Mouse (Mus musculus) gastrocnemius, postnatal 14 days (tissue): ENCODE measurements around the gene Disc1. TPM values are rescaled to one million over a fixed set of nuclear protein-coding genes. Genes with fewer than 3 reads are reported as not detected.

Experiments
- DNase-seq: peaks from one replicate; pipeline ENCODE4 v3.0.0; 2021; ENCODE audit warnings: mixed read lengths
- intact Hi-C: fragments of 180-260 bp; cut with DNase I; formaldehyde crosslinking; loops from one replicate; pipeline ENCODE4 v1.15.1; 2025; ENCODE audit warnings: low total_unique reads
- total RNA-seq, 2 experiments: library from RNA; stranded (reverse); gene quantifications; 2 replicates each; pipeline ENCODE4 v1.2.3; 2021

Gene Disc1
- total RNA-seq, 2 experiments from 2014 or later = 1.8 to 2.1 TPM

DNA sequence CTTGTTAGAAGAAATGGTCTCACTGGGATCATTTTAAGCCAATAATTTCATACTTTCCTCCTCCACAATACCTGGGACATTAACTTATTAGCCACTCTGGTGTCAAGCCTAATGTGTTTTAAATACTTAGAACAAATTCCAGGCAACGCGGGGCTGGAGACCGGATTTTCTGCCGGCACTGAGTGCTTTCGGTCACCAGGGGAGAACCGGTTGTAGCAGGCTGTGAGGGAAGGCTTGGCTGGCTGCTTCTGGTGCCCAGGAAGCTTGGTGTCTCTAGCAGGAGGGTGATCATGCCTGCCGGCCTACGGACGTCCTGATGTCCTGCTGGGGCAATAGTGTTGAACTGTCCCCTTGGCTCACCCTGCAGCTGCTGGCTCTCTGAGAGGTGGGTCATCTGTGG lies 149.0 kb downstream of the Disc1 start:
- intact Hi-C loops = no loop called here
- DNase-seq = no peak

GRCm38 (mm10) chr8:125205556-125205955 lies 151.6 kb downstream of the Disc1 start:
- intact Hi-C loops = no loop called here

GRCm38 (mm10) chr8:125206391-125206790 lies 152.4 kb downstream of the Disc1 start:
- intact Hi-C loops = no loop called here
- DNase-seq = no peak

More at GRCm38 (mm10) chr8:125205556-125205955, 151.6 kb downstream of the Disc1 start:
- no peak for DNase-seq

GRCm38 (mm10) chr8:125206962-125207361 lies 153.0 kb downstream of the Disc1 start:
- intact Hi-C loops = no loop called here

DNA sequence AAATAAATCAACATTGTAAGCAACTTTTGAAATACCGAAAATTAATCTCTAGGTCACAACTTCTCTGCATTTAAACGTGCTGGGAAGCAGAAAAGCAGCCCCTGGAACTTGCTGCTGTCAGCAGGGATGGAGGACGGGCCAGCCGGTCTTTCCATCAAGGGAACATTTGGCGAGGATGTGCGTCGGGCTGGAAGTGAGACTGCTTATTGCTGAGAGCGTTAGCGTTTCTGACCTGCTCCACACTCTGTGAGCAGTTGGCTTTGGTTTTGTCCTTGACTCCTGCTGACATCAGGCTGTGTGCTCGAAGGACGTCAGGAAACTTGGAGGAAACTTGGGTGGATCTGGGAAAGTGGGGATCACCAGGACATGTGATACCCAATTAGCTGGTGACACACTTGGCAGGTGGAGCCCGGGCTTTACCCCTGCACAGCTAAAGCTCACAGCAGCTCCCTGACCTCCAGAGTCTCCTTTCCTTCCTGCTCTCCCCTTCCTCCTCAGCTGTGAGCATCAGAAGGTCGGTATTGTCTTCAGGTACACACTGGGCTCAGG lies 158.7 kb downstream of the Disc1 start:
- intact Hi-C loops = no loop called here
- peak; percentile 53 for DNase-seq

More at GRCm38 (mm10) chr8:125206962-125207361, 153.0 kb downstream of the Disc1 start:
- DNase-seq = no peak

DNA sequence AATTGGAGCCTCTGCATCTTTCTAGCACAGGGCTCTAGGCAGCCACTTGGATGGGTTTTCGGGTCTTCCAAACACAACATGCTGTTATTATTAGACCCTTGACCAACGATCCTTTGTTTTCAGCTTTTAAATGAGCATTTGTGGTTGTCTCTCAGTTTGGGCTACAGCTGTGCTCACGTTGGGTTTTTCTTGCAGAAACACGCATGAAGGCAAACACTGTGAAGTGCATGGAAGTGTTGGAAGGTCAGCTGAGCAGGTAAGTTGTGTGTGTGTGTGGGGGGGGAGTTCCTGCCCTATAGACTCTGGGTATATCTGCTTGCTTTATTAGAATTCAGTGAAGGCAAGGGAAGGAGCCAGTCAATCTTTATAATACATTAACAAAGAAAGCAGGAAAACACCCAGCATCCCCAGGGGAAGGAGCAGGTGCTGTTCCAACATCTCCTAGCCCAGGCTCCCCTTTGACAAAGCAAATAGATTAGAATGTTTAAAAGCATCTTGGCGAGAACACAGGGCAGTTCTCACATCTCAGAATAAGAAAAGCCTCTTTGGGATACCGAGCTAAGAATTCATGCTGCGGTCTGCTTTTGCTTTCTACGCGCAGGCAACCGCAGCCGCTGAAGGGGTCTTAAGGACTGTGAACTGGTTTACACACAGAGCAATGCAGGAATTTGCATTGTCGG lies 164.0 kb downstream of the Disc1 start:
- intact Hi-C loops = no loop called here
- DNase-seq = no peak

- intact Hi-C loops = no loop called here
- no peak for DNase-seq
These were observed 164.7 kb downstream of the Disc1 start for GRCm38 (mm10) chr8:125218669-125219068.

DNA sequence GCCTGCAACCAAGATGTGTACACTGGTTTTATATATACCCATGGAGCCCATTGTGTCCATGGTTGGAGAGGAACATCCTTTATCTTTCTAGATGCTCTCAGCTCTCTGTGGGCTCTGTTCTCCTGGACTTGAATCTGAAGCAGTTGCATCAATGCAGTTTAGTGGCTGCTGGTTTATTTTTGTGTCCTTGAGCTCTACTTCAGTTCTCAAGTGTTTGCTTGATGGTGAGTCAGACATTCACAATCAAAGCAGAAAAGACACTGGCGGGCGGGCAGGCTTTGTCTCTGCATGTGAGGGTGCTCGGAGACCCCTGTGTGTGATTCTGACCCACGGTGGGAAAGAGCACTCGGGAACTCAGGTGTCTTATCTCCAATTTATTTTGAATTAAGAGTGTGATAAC lies 166.6 kb downstream of the Disc1 start:
- intact Hi-C loops = no loop called here
- DNase-seq = no peak

GRCm38 (mm10) chr8:125221062-125221461 lies 167.1 kb downstream of the Disc1 start:
- intact Hi-C loops = no loop called here
- DNase-seq = no peak

DNA sequence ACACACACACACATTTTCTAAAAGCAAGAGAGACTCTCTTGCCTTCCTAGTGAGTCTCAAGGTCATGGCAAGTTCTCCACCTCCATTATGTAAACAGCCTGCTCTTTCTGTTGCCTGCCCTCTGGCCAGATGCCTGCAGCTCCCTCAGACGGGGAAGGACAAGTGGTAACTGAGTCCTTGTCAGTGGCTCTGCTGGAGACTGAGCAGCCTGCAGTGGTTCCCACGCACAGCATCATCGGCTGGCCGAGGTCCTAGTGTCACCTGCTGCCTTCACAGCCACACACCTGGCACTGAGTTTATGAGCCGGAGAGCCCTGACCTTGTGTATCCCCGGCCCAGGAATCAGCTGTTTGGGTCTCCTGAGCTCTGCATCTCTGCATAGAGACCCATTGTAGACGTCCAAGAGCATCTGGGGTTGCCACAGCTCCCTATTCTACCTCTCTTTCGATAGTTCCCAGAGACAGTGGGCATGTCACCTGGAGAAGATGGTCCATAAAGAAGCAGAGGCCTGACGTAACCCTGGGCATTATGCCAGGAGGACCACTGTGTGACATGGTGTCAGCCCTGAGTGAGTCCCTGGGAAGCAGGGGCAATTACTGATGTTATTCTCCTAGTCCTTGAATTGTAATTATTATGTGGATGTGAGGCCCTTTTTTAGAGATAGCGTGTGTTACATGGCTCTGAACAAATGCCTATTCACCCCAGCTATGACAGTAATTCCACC lies 169.2 kb downstream of the Disc1 start:
- intact Hi-C loops = no loop called here
- no peak for DNase-seq

DNA sequence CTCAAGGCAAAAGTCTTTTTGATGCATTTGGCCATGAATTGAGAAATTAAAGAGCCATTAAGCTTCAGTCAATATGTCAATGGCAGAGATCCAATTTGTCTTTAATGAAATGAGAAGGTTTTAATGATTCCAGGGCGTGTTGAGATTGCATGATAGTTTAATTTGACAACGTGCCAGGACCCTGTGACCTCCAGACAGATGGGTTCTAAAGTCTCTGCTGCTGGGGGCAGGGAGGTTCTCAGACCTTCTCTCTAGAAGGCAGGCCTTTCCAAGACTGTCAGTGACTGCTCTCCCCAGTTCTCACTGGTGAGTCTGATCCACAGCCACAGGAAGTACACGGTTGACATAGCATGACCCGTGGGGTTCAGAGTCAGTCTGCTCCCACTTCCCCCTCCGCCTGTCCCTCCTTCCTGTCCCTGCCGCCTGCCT lies 170.3 kb downstream of the Disc1 start:
- intact Hi-C loops = no loop called here
- no peak for DNase-seq

- intact Hi-C loops = no loop called here
- DNase-seq = no peak
These were observed 171.3 kb downstream of the Disc1 start for GRCm38 (mm10) chr8:125225266-125225665.

- intact Hi-C loops = no loop called here
- peak; percentile 55 for DNase-seq
These were observed 173.1 kb downstream of the Disc1 start for GRCm38 (mm10) chr8:125226989-125227624.

- intact Hi-C loops = no loop called here
- DNase-seq = no peak
These were observed 176.6 kb downstream of the Disc1 start for GRCm38 (mm10) chr8:125230526-125231131.

DNA sequence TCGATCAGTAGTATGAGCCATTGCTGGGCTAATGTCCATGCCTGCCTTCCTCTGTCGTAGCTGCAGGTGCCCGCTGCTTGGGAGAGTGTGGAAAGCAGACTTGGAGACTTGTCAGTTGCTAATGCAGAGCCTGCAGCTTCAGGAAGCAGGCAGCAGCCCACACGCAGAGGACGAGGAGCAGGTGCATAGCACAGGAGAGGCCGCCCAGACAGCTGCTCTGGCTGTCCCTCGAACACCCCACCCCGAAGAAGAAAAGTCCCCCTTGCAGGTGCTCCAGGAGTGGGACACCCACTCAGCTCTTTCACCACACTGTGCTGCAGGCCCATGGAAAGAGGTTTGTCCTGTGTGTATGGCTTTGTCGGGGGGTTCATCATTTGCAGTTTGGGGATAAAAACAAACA lies 178.7 kb downstream of the Disc1 start:
- intact Hi-C loops = no loop called here
- DNase-seq = no peak

DNA sequence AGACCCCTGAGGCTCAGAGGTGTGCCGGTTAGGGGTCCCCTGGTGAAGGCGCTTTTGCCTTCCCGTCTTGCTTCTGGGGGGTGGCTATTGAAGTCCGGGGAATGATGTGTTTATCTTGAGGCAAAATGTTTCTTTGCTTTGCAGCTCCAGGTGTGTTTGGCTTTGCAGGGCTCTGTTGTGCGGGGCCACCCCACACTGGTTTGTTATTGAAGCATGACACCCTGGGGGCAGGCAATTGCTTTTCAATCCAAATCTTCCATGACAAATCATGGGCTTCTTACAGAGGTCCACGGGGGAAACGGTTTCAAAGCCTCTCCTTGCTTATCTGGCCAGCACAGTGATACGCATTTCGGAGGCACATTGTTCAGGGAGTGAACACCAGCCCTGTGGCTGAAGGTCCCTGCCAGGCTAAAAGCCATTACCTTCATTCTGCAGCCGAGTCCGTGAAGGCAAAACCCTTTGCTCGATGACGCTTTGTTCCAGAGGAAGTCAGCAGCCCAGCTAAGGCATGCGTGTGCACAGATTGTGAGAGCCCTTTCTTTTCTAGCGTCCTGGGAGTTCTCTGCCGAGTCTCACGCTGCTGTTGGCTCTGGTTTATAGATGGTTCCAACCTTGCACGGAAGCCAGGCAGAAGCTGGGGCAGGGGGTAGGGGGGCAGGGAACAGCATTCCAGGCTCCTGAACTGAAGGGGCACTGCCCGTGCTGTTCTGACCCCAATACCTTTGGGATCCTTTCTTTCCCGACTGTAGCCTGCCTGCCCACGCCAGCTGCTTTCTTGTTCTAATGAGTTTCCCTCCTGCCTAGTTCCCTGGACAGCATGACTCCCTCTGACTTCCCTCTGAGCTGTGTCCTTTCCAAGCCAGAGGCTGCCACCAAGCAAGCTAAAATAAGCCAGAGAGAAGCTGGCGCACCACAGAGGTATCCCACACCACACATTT lies 182.2 kb downstream of the Disc1 start:
- peak; percentile 37 for DNase-seq
- intact Hi-C loops = no loop called here

DNA sequence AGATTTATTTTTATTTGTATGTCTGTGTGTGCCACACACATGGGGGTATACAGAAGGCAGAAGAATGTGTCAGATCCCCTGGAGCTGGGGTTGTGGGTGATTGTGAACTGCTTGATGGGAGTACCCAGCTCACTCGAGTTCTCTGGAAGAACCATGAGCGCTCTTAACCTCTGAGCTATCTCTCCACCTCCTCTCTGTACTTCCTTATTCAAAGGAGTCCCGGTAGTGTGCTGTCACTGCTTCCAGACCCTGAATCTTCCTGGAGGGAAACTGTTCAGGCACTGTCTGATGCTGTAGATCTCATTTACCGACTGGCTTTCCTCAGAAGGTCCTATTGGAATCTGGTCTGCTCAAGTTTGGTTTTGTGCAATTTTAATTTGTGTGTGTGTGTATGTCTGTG lies 186.8 kb downstream of the Disc1 start:
- intact Hi-C loops = no loop called here
- no peak for DNase-seq

GRCm38 (mm10) chr8:125242382-125242781 lies 188.4 kb downstream of the Disc1 start:
- intact Hi-C loops = no loop called here
- no peak for DNase-seq

DNA sequence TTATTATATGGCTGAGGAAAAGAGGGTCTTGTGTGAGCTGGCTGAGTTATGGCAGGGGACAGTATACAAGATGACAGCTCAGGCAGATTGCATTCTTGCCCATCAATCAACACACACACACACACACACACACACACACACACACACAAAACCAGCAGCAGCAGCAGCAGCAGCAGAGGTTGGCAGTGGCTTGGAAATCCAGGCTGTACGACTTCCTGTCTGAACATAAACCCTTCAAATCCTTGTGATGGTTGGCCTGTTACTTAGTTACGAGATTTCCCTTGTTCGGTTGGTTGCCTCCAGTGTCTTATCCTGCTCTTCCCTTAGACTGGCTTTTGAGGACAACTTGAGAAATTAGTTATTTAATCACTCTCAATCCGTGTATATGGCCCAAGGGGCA lies 188.9 kb downstream of the Disc1 start:
- DNase-seq = no peak
- intact Hi-C loops = no loop called here
